Comparison of ENCODE assay signal across 8 mouse cellular contexts in genomic region chr5:140701661-140702060, GRCm38 (mm10). TPM values are rescaled to one million over a fixed set of nuclear protein-coding genes. Genes with fewer than 3 reads are reported as not detected.
DNase-seq lines count a peak whose midpoint lies in the region; ATAC-seq lines count a peak whose summit lies in the region.

No protein-coding gene starts in this region.

- H3K4me1 ChIP-seq in erythroblast, embryonic 14.5 days (ENCODE audit: control insufficient read depth) = peaks cover 58% of the 10 kb centered on the region
- H3K4me1 ChIP-seq in forebrain, embryonic 11.5 days (replicated peaks; ENCODE audit: control insufficient read depth, insufficient read depth, low read length) = peaks cover 13% of the 10 kb centered on the region
- peaks cover 10% of the 10 kb centered on the region for H3K4me1 ChIP-seq in limb, embryonic 11.5 days (ENCODE audit: control insufficient read depth, insufficient read depth, low read length)
- H3K4me1 ChIP-seq in neural tube, embryonic 13.5 days (replicated peaks) = peaks cover 57% of the 10 kb centered on the region

- peak overlapping the region; percentile 83 for H3K9ac ChIP-seq in forebrain, embryonic 11.5 days (ENCODE audit: low read length)
- peak overlapping the region; percentile 88 for H3K9ac ChIP-seq in limb, embryonic 11.5 days (ENCODE audit: low read length)
- peak overlapping the region; percentile 89 for H3K9ac ChIP-seq in neural tube, embryonic 13.5 days

- WGBS in forebrain, embryonic 11.5 days = under 1% methylated on average over 25 of the region's 25 CpGs
- WGBS in limb, embryonic 11.5 days = under 1% methylated on average over 25 of the region's 25 CpGs
- under 1% methylated on average over 25 of the region's 25 CpGs for WGBS in neural tube, embryonic 13.5 days

- peaks cover 14% of the 10 kb centered on the region for H3K27me3 ChIP-seq in erythroblast, embryonic 14.5 days (ENCODE audit: control insufficient read depth)
- H3K27me3 ChIP-seq in forebrain, embryonic 11.5 days (ENCODE audit: control insufficient read depth, insufficient read depth, low read length) = no peaks in the 10 kb centered on the region
- H3K27me3 ChIP-seq in limb, embryonic 11.5 days (ENCODE audit: control insufficient read depth, insufficient read depth, low read length) = no peaks in the 10 kb centered on the region
- no peaks in the 10 kb centered on the region for H3K27me3 ChIP-seq in neural tube, embryonic 13.5 days

- H3K4me2 ChIP-seq in forebrain, embryonic 11.5 days (ENCODE audit: low read depth, low read length, severe bottlenecking) = peak overlapping the region; percentile 90
- peak overlapping the region; percentile 81 for H3K4me2 ChIP-seq in limb, embryonic 11.5 days (ENCODE audit: low read depth, severe bottlenecking)
- H3K4me2 ChIP-seq in neural tube, embryonic 13.5 days = peak overlapping the region; percentile 90

- no peak for DNase-seq in forebrain, embryonic 11.5 days (ENCODE audit: low spot score)
- DNase-seq in limb, embryonic 11.5 days (ENCODE audit: low spot score) = no peak
- no peak for DNase-seq in layer of hippocampus, postnatal 36 days
- no peak for DNase-seq in adrenal gland, adult 18-20 months (ENCODE audit: low spot score in 2 of 2)

- H3K36me3 ChIP-seq in erythroblast, embryonic 14.5 days (ENCODE audit: control insufficient read depth) = peaks cover 2% of the 10 kb centered on the region; the same call in 1 of the 2 replicates
- H3K36me3 ChIP-seq in forebrain, embryonic 11.5 days (ENCODE audit: control insufficient read depth, insufficient read depth, low read length) = no peaks in the 10 kb centered on the region; the same call in 1 of the 2 replicates
- no peaks in the 10 kb centered on the region; the same call in 1 of the 2 replicates for H3K36me3 ChIP-seq in limb, embryonic 11.5 days (ENCODE audit: control insufficient read depth, insufficient read depth, low read length)
- H3K36me3 ChIP-seq in neural tube, embryonic 13.5 days = peaks cover 23% of the 10 kb centered on the region

- peaks cover 7% of the 10 kb centered on the region for H3K9me3 ChIP-seq in erythroblast, embryonic 14.5 days (ENCODE audit: control insufficient read depth, low read length)
- H3K9me3 ChIP-seq in forebrain, embryonic 11.5 days (ENCODE audit: control insufficient read depth, low read length) = no peaks in the 10 kb centered on the region
- H3K9me3 ChIP-seq in limb, embryonic 11.5 days (ENCODE audit: control insufficient read depth, low read length) = no peaks in the 10 kb centered on the region
- no peaks in the 10 kb centered on the region for H3K9me3 ChIP-seq in neural tube, embryonic 13.5 days

- no peak for ATAC-seq in erythroblast, adult 5-6 weeks (replicated peaks; ENCODE audit: low FRiP score, poor library complexity, severe bottlenecking)
- ATAC-seq in CD4-positive, CD25-positive, alpha-beta regulatory T cell, adult 4 months = peak; percentile 0
- ATAC-seq in forebrain, embryonic 11.5 days (replicated peaks; ENCODE audit: low FRiP score) = peak; percentile 9
- no peak for ATAC-seq in limb, embryonic 11.5 days (ENCODE audit: insufficient number of reproducible peaks, low FRiP score, low TSS enrichment, low read depth)
- ATAC-seq in neural tube, embryonic 13.5 days (ENCODE audit: low read depth) = peak; percentile 3

- peak overlapping the region; percentile 71 for H3K4me3 ChIP-seq in erythroblast, embryonic 14.5 days (replicated peaks)
- H3K4me3 ChIP-seq in forebrain, embryonic 11.5 days (ENCODE audit: low read depth, low read length) = peak overlapping the region; percentile 83
- H3K4me3 ChIP-seq in limb, embryonic 11.5 days (ENCODE audit: low read depth, low read length) = peak overlapping the region; percentile 76
- H3K4me3 ChIP-seq in neural tube, embryonic 13.5 days = peak overlapping the region; percentile 77

- peak overlapping the region; percentile 53; the same call in 1 of the 2 replicates for H3K27ac ChIP-seq in forebrain, embryonic 11.5 days (ENCODE audit: low read depth, low read length)
- H3K27ac ChIP-seq in limb, embryonic 11.5 days (replicated peaks; ENCODE audit: low read depth, low read length) = peak overlapping the region; percentile 72
- H3K27ac ChIP-seq in neural tube, embryonic 13.5 days (replicated peaks) = peak overlapping the region; percentile 86

RNA-seq across cellular contexts. Expression of gene Iqce, which starts 0.5 kb away (rescaled TPM):
- 0.06 and 0.16 TPM in 2 replicates for polyA plus RNA-seq in erythroblast, embryonic 14.5 days (2012)
- 1.9 and 3.8 TPM in 2 replicates for total RNA-seq in erythroblast, adult 5-6 weeks (2015; ENCODE audit: low replicate concordance)
- total RNA-seq in erythroblast, adult 5-6 weeks (2017; ENCODE audit: low replicate concordance) = 2.9 and 3.0 TPM in 2 replicates
- polyA plus RNA-seq in CD4-positive, CD25-positive, alpha-beta regulatory T cell, adult 4 months (2017; shearing (Covaris generic)) = 10 to 100 TPM; 22.2 to 34.3 TPM
- polyA plus RNA-seq in forebrain, embryonic 11.5 days (2014; fragmentation: Nextera tagmentation; extraction: Ambion mirVana) = 28.6 and 31.0 TPM in 2 replicates
- polyA plus RNA-seq in limb, embryonic 11.5 days (2014; fragmentation: Nextera tagmentation; extraction: Ambion mirVana) = 15.1 and 22.7 TPM in 2 replicates
- 22.9 and 24.1 TPM in 2 replicates for polyA plus RNA-seq in neural tube, embryonic 13.5 days (2015; fragmentation: Nextera tagmentation; extraction: Ambion mirVana)
- total RNA-seq in layer of hippocampus, postnatal 36 days (2021) = 10 to 100 TPM; 48.7 to 66.2 TPM
- total RNA-seq in adrenal gland, adult 18-20 months (2021) = 10 to 100 TPM; 11.4 to 14.3 TPM

RNA-seq across cellular contexts. Expression of gene Brat1, which starts 3.1 kb away (rescaled TPM):
- polyA plus RNA-seq in erythroblast, embryonic 14.5 days (2012) = 0.31 and 0.34 TPM in 2 replicates
- total RNA-seq in erythroblast, adult 5-6 weeks (2015; ENCODE audit: low replicate concordance) = 0.96 and 2.3 TPM in 2 replicates
- 2.2 and 2.8 TPM in 2 replicates for total RNA-seq in erythroblast, adult 5-6 weeks (2017; ENCODE audit: low replicate concordance)
- polyA plus RNA-seq in CD4-positive, CD25-positive, alpha-beta regulatory T cell, adult 4 months (2017; shearing (Covaris generic)) = 10 to 100 TPM; 15.4 to 33.1 TPM
- polyA plus RNA-seq in forebrain, embryonic 11.5 days (2014; fragmentation: Nextera tagmentation; extraction: Ambion mirVana) = 17.0 and 17.1 TPM in 2 replicates
- 11.7 and 12.0 TPM in 2 replicates for polyA plus RNA-seq in limb, embryonic 11.5 days (2014; fragmentation: Nextera tagmentation; extraction: Ambion mirVana)
- polyA plus RNA-seq in neural tube, embryonic 13.5 days (2015; fragmentation: Nextera tagmentation; extraction: Ambion mirVana) = 23.5 and 25.8 TPM in 2 replicates
- 10 to 100 TPM; 19.5 to 21.0 TPM for total RNA-seq in layer of hippocampus, postnatal 36 days (2021)
- total RNA-seq in adrenal gland, adult 18-20 months (2021) = 10 to 100 TPM; 12.7 to 14.9 TPM

RNA-seq across cellular contexts. Expression of gene Amz1, which starts 22.3 kb away (rescaled TPM):
- 0.04 TPM in 1 of 2 replicates, not detected in the other for polyA plus RNA-seq in erythroblast, embryonic 14.5 days (2012)
- 0.38 and 6.1 TPM in 2 replicates for total RNA-seq in erythroblast, adult 5-6 weeks (2015; ENCODE audit: low replicate concordance)
- 0.28 and 1.3 TPM in 2 replicates for total RNA-seq in erythroblast, adult 5-6 weeks (2017; ENCODE audit: low replicate concordance)
- polyA plus RNA-seq in CD4-positive, CD25-positive, alpha-beta regulatory T cell, adult 4 months (2017; shearing (Covaris generic)) = under 1 TPM; 0.33 to 0.50 TPM
- polyA plus RNA-seq in forebrain, embryonic 11.5 days (2014; fragmentation: Nextera tagmentation; extraction: Ambion mirVana) = 0.93 and 0.96 TPM in 2 replicates
- 0.52 and 0.71 TPM in 2 replicates for polyA plus RNA-seq in limb, embryonic 11.5 days (2014; fragmentation: Nextera tagmentation; extraction: Ambion mirVana)
- 1.6 and 2.1 TPM in 2 replicates for polyA plus RNA-seq in neural tube, embryonic 13.5 days (2015; fragmentation: Nextera tagmentation; extraction: Ambion mirVana)
- 10 to 100 TPM; 12.1 to 13.0 TPM for total RNA-seq in layer of hippocampus, postnatal 36 days (2021)
- total RNA-seq in adrenal gland, adult 18-20 months (2021) = 1 to 10 TPM in 1 of 2 experiments, under 1 TPM in 1; 0.17 to 1.5 TPM

RNA-seq across cellular contexts. Expression of gene Ttyh3, which starts 52.8 kb away (rescaled TPM):
- 8.6 and 8.9 TPM in 2 replicates for polyA plus RNA-seq in erythroblast, embryonic 14.5 days (2012)
- 17.9 and 18.8 TPM in 2 replicates for total RNA-seq in erythroblast, adult 5-6 weeks (2015; ENCODE audit: low replicate concordance)
- total RNA-seq in erythroblast, adult 5-6 weeks (2017; ENCODE audit: low replicate concordance) = 3.7 and 7.0 TPM in 2 replicates
- 1 to 10 TPM; 4.9 to 6.7 TPM for polyA plus RNA-seq in CD4-positive, CD25-positive, alpha-beta regulatory T cell, adult 4 months (2017; shearing (Covaris generic))
- polyA plus RNA-seq in forebrain, embryonic 11.5 days (2014; fragmentation: Nextera tagmentation; extraction: Ambion mirVana) = 83.3 and 91.5 TPM in 2 replicates
- 51.4 and 58.3 TPM in 2 replicates for polyA plus RNA-seq in limb, embryonic 11.5 days (2014; fragmentation: Nextera tagmentation; extraction: Ambion mirVana)
- 68.5 and 72.3 TPM in 2 replicates for polyA plus RNA-seq in neural tube, embryonic 13.5 days (2015; fragmentation: Nextera tagmentation; extraction: Ambion mirVana)
- 100 to 1,000 TPM; 191 to 221 TPM for total RNA-seq in layer of hippocampus, postnatal 36 days (2021)
- 10 to 100 TPM; 26.5 to 70.6 TPM for total RNA-seq in adrenal gland, adult 18-20 months (2021)

Comparison
In these comparisons a context has a peak if more than half of its experiments do, and no peak if none do; other contexts are left out.
1. ATAC-seq: peak in CD4-positive, CD25-positive, alpha-beta regulatory T cell, adult 4 months (single experiment), forebrain, embryonic 11.5 days (single experiment) and neural tube, embryonic 13.5 days (single experiment); none in erythroblast, adult 5-6 weeks (single experiment) and limb, embryonic 11.5 days (single experiment).
2. RNA of gene Iqce, which starts 0.5 kb away (polyA plus RNA-seq): 22.2 to 34.3 TPM in CD4-positive, CD25-positive, alpha-beta regulatory T cell, adult 4 months, 28.6 to 31.0 TPM in forebrain, embryonic 11.5 days, 22.9 to 24.1 TPM in neural tube, embryonic 13.5 days and 15.1 to 22.7 TPM in limb, embryonic 11.5 days; 0.06 to 0.16 TPM in erythroblast, embryonic 14.5 days; every median in the first group is over 10 times any median in the second.
3. Peak in every context shown above with its lines, with median percentiles within 50 percentile points of each other: H3K4me3 ChIP-seq, H3K27ac ChIP-seq, H3K4me2 ChIP-seq and H3K9ac ChIP-seq.